ENCODE assay signal across 26 mouse cellular contexts in genomic region chr16:57513562-57513961, GRCm38 (mm10).
"Had no signal": no experiment of that assay in that cellular context is flagged by ENCODE, and none has a peak within 500 bp of the region (broad histone marks: within the 10 kb centered on the region; RNA-seq: fewer than 3 reads in every experiment).

No protein-coding gene starts in this region.

- ATAC-seq: hindbrain, embryonic 16.5 days; inflammation-experienced regulatory T-cells, adult 6 months; intestine, postnatal 0 days; liver, embryonic 12.5 days had no signal

- H3K27me3 ChIP-seq: heart, embryonic 13.5 days; heart, embryonic 15.5 days; hindbrain, embryonic 12.5 days; limb, embryonic 13.5 days; limb, embryonic 15.5 days; liver, embryonic 12.5 days had no signal

- H3K9ac ChIP-seq: heart, embryonic 13.5 days; heart, embryonic 15.5 days; hindbrain, embryonic 12.5 days; hindbrain, embryonic 14.5 days; limb, embryonic 13.5 days; limb, embryonic 15.5 days; liver, embryonic 12.5 days; liver, embryonic 14.5 days had no signal

- DNase-seq: gastrocnemius, adult 2 months; gastrocnemius, postnatal 10 days; gastrocnemius, postnatal 36 days; heart, adult 2 months; heart, postnatal 14 days; heart, postnatal 4 days; kidney, adult 18-20 months; kidney, adult 8-10 months; kidney, postnatal 10 days; kidney, postnatal 25 days; kidney, postnatal 4 days had no signal

- H3K27ac ChIP-seq: gastrocnemius, adult 2 months; heart, adult 2 months; heart, embryonic 13.5 days; heart, embryonic 15.5 days; hindbrain, embryonic 10.5 days; hindbrain, embryonic 12.5 days; hindbrain, embryonic 14.5 days; layer of hippocampus, adult 2 months; left cerebral cortex, adult 2 months; limb, embryonic 13.5 days; limb, embryonic 15.5 days; liver, embryonic 12.5 days; liver, embryonic 14.5 days had no signal

- H3K4me3 ChIP-seq: gastrocnemius, adult 2 months; heart, adult 2 months; heart, embryonic 13.5 days; heart, embryonic 15.5 days; hindbrain, embryonic 10.5 days; hindbrain, embryonic 12.5 days; layer of hippocampus, adult 2 months; left cerebral cortex, adult 2 months; limb, embryonic 13.5 days; limb, embryonic 15.5 days; liver, embryonic 12.5 days had no signal

- H3K36me3 ChIP-seq: heart, embryonic 13.5 days; heart, embryonic 15.5 days; hindbrain, embryonic 10.5 days; hindbrain, embryonic 12.5 days; limb, embryonic 13.5 days; limb, embryonic 15.5 days; liver, embryonic 12.5 days had no signal

- H3K4me1 ChIP-seq: hindbrain, embryonic 12.5 days; limb, embryonic 13.5 days; liver, embryonic 12.5 days had no signal

- H3K9me3 ChIP-seq: heart, embryonic 13.5 days; heart, embryonic 15.5 days; hindbrain, embryonic 10.5 days; hindbrain, embryonic 12.5 days; limb, embryonic 13.5 days; limb, embryonic 15.5 days; liver, embryonic 12.5 days had no signal

- H3K4me2 ChIP-seq: heart, embryonic 11.5 days; heart, embryonic 13.5 days; heart, embryonic 15.5 days; hindbrain, embryonic 12.5 days; hindbrain, embryonic 14.5 days; limb, embryonic 13.5 days; limb, embryonic 15.5 days; liver, embryonic 12.5 days had no signal
